Mouse (Mus musculus) liver, embryonic 14.5 days (tissue): Measurements from ENCODE around the gene Foxo6.

Source experiments
- CTCF ChIP-seq: IDR thresholded peaks from 2 replicates; pipeline ENCODE4 v1.5.1; 2016; ENCODE audit warnings: antibody characterized with exemption, low read depth, control low read depth
- EP300 ChIP-seq: IDR thresholded peaks from 2 replicates; pipeline ENCODE4 v1.6.1; 2016; ENCODE audit warnings: antibody characterized with exemption, low read depth

GRCm38 (mm10) chr4:120287290-120288111 lies at the start of gene Foxo6:
- peak; percentile 70 for TF ChIP-seq CTCF
- no peak for TF ChIP-seq EP300
